Comparison of ENCODE assay signal across 16 mouse cellular contexts in genomic region chr5:140959160-140959559, GRCm38 (mm10). TPM values are rescaled to one million over a fixed set of nuclear protein-coding genes. Genes with fewer than 3 reads are reported as not detected.
DNase-seq lines count a peak whose midpoint lies in the region; ATAC-seq lines count a peak whose summit lies in the region.
"Had no signal": no experiment of that assay in that cellular context is flagged by ENCODE, and none has a peak within 500 bp of the region (broad histone marks: within the 10 kb centered on the region; RNA-seq: fewer than 3 reads in every experiment).

No protein-coding gene starts in this region.

- no peak overlapping the region for H3K4me2 ChIP-seq in forebrain, embryonic 16.5 days (ENCODE audit: low read length)
- H3K4me2 ChIP-seq: limb, embryonic 12.5 days; lung, embryonic 15.5 days had no signal

- no peak for ATAC-seq in cerebellum, adult (ENCODE audit: insufficient number of reproducible peaks, low FRiP score, low TSS enrichment)
- no peak for ATAC-seq in monocyte, adult 5-6 weeks (replicated peaks; ENCODE audit: insufficient number of reproducible peaks, low FRiP score, low TSS enrichment, poor library complexity, severe bottlenecking)
- ATAC-seq in forebrain, embryonic 16.5 days = no peak
- ATAC-seq: activated CD4-positive, CD25-positive, alpha-beta regulatory T cell, adult 4 months; inflammation-experienced regulatory T-cells, adult 6 months had no signal

- no peak overlapping the region for H3K9ac ChIP-seq in forebrain, embryonic 16.5 days (replicated peaks; ENCODE audit: low read depth, low read length)
- H3K9ac ChIP-seq: limb, embryonic 12.5 days; lung, embryonic 15.5 days had no signal

- intact Hi-C loops in left cerebral cortex, postnatal 36 days (cut with DNase I) = no loop called here

- H3K4me1 ChIP-seq in forebrain, embryonic 16.5 days (replicated peaks; ENCODE audit: control insufficient read depth, insufficient read depth, low read length) = no peaks in the 10 kb centered on the region; the same call in 1 of the 2 replicates
- H3K4me1 ChIP-seq: forebrain, embryonic 10.5 days; lung, embryonic 15.5 days had no signal

- H3K27ac ChIP-seq in forebrain, embryonic 16.5 days (ENCODE audit: low read length) = no peak overlapping the region
- H3K27ac ChIP-seq: forebrain, embryonic 10.5 days; limb, embryonic 12.5 days; lung, embryonic 15.5 days had no signal

- no peaks in the 10 kb centered on the region for H3K9me3 ChIP-seq in forebrain, embryonic 16.5 days (ENCODE audit: control insufficient read depth, low read length)
- H3K9me3 ChIP-seq: forebrain, embryonic 10.5 days; limb, embryonic 12.5 days; lung, embryonic 15.5 days had no signal

- DNase-seq in cerebellum, postnatal 25 days = peak; percentile 53 to 68
- DNase-seq in layer of hippocampus, adult 18-20 months (ENCODE audit: low spot score in 2 of 2) = peak; percentile 30 to 41
- no peak for DNase-seq in layer of hippocampus, postnatal 14 days (ENCODE audit: low spot score in 2 of 2)
- DNase-seq in frontal cortex, postnatal 36 days (ENCODE audit: low spot score in 2 of 2) = peak; percentile 52 to 79
- peak; percentile 73 to 75 for DNase-seq in left cerebral cortex, postnatal 36 days (ENCODE audit: low spot score in 2 of 2)
- DNase-seq: gastrocnemius, postnatal 36 days had no signal

- 63% methylated on average over 6 of the region's 6 CpGs for WGBS in forebrain, embryonic 16.5 days

- H3K36me3 ChIP-seq in forebrain, embryonic 16.5 days (ENCODE audit: control insufficient read depth, insufficient read depth) = no peaks in the 10 kb centered on the region
- H3K36me3 ChIP-seq: forebrain, embryonic 10.5 days; limb, embryonic 12.5 days; lung, embryonic 15.5 days had no signal

- no peaks in the 10 kb centered on the region for H3K27me3 ChIP-seq in forebrain, embryonic 16.5 days (replicated peaks; ENCODE audit: control insufficient read depth, insufficient read depth, low read length)
- H3K27me3 ChIP-seq: limb, embryonic 12.5 days; lung, embryonic 15.5 days had no signal

- no peak overlapping the region for H3K4me3 ChIP-seq in forebrain, embryonic 16.5 days (replicated peaks; ENCODE audit: low read length)
- H3K4me3 ChIP-seq: forebrain, embryonic 10.5 days; limb, embryonic 12.5 days; lung, embryonic 15.5 days had no signal

RNA-seq across cellular contexts. Expression of gene Card11, which starts 41.2 kb away (rescaled TPM):
- total RNA-seq in layer of hippocampus, adult 18-20 months (2021) = under 1 TPM; 0.13 to 0.17 TPM
- total RNA-seq in layer of hippocampus, postnatal 14 days (2021) = under 1 TPM; 0.21 to 0.39 TPM
- total RNA-seq in left cerebral cortex, postnatal 36 days (2021) = under 1 TPM; 0.27 to 0.36 TPM
- total RNA-seq in monocyte, adult 5-6 weeks (2017) = 11.4 to 48.3 TPM (median 21.1 TPM) in 3 replicates
- 0.05 TPM in 1 of 2 replicates, not detected in the other for polyA plus RNA-seq in forebrain, embryonic 16.5 days (2015; fragmentation: Nextera tagmentation; extraction: Ambion mirVana)
- total RNA-seq: MEL had no signal
- polyA plus RNA-seq: C2C12; forebrain, embryonic 10.5 days had no signal

Comparison
In these comparisons a context has a peak if more than half of its experiments do, and no peak if none do; other contexts are left out.
1. DNase-seq: peak in cerebellum, postnatal 25 days (2 of 2), layer of hippocampus, adult 18-20 months (2 of 2), frontal cortex, postnatal 36 days (2 of 2) and left cerebral cortex, postnatal 36 days (2 of 2); none in layer of hippocampus, postnatal 14 days (0 of 2).